Mouse (Mus musculus) left cerebral cortex, postnatal 25 days (tissue): ENCODE measurements at regions not wholly inside any gene's neighbourhood (a gene's known extent, or its start where the extent isn't known, plus 50 kb on each side); places are given as distances from the start of the nearest gene placed in this dataset.

Source experiments
- DNase-seq, 2 experiments: peaks; one replicate each; pipeline ENCODE4 v3.0.0; 2022; ENCODE audit warnings: low spot score in 2 of 2, mixed read lengths in 1 of 2
- intact Hi-C: fragments of 180-260 bp; cut with DNase I; formaldehyde crosslinking; loops from one replicate; pipeline ENCODE4 v1.15.1; 2025

GRCm38 (mm10) chr1:149760440-149760839 is 200.7 kb downstream of the Pla2g4a start:
- DNase-seq = no peak
- intact Hi-C loops = loop anchor here (10.0 kb wide), 1 partner anchor 426 kb away; no protein-coding TSS in a partner anchor

DNA sequence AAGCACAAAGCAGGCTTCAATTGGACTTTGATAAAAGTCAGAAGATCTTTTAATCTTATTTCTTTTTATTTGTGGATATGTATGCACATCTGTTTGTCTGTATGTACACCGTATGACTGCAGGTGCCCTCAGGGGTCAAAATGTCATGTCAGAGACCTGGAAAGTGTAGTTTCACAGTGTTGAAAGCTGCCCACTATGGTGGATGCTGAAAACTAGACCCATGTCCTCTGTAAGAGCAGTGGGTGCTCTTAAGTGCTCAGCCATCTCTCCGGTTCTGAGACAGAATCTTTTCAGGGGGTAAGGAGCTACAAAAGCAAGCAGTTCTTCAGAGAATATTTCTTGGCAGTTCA is 202.3 kb downstream of the Pla2g4a start:
- intact Hi-C loops = loop anchor here (5.0 to 10.0 kb wide), 2 partner anchors 201 to 764 kb away; no protein-coding TSS in a partner anchor
- no peak for DNase-seq

DNA sequence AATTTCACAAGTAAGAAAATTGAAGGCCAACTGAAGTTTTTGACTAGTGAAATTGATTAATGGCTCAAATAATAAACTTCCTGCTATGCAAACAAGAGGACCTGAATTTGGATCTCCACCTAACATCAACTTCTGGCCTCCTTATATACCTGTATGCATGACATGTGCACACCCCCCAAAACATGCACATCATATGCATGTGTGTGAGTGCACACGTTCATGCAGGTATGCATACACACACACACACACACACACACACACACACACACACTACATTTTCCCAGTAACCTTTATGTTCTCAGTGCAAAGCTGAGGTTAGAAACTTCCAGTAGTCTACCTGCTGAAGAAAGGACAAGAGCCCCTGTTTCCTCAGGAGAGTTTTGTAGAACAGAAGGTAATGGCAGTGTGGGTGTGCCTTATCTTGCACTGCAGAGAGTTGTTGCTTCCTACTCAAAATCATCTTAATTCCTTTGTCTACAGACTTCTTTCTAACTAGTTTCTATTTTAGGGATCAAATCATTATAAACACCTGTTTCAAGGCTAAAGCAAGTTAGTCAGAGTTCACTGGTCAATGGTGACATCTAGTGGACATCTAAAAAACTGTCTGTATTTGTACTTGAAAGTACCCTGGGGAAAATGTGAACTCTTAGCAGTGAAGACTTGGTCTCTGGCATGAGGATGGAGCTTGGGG is 202.9 kb downstream of the Pla2g4a start:
- intact Hi-C loops = loop anchor here (5.0 to 10.0 kb wide), 2 partner anchors 201 to 763 kb away; no protein-coding TSS in a partner anchor
- peak; percentile 17 to 74 for DNase-seq

- intact Hi-C loops = loop anchor here (10.0 kb wide), 1 partner anchor 759 kb away; no protein-coding TSS in a partner anchor
- no peak for DNase-seq
Observed at GRCm38 (mm10) chr1:149753269-149754060, 207.6 kb downstream of the Pla2g4a start.

GRCm38 (mm10) chr1:149749405-149749804 is 211.7 kb downstream of the Pla2g4a start:
- intact Hi-C loops = no loop called here
- no peak for DNase-seq

DNA sequence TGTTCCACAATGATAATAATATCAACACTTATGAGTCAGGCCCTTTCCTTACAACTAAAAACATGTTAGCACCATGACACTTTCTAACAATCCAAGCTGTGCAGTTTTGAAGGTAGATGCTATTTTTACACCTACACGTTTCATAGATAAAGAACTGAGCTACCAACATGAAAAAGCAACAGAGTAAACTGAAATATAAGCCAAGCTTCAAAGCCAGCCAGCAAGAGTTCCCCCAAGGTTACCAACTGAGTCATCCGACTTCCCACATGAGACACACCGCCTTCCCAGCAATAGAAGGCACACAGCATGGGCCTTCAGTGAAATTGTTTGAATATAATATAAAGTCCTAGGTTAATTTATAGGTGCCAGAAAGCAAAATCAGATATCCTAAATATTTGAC is 222.1 kb downstream of the Pla2g4a start:
- peak in 1 of 2 experiments; percentile 54 for DNase-seq
- intact Hi-C loops = no loop called here

DNA sequence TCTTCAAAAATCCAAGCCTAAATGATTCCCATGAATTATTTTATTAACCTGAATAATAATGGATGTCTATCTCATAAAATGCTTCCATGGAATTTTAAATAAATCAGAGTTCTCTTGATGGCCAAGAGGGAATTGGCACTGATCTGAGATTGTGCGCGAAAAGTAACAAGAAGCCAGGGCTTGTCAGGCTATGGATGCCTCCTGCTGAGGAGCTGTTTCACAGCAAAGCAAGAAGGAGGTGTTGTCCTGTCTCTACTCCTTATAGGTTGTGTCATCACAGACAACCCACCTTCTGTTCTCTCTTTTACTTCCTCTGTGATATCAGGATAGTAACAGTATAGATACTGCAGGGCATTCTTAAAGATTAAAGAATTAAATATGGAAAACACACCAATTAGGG is 226.8 kb downstream of the Pla2g4a start:
- no peak for DNase-seq
- intact Hi-C loops = no loop called here

DNA sequence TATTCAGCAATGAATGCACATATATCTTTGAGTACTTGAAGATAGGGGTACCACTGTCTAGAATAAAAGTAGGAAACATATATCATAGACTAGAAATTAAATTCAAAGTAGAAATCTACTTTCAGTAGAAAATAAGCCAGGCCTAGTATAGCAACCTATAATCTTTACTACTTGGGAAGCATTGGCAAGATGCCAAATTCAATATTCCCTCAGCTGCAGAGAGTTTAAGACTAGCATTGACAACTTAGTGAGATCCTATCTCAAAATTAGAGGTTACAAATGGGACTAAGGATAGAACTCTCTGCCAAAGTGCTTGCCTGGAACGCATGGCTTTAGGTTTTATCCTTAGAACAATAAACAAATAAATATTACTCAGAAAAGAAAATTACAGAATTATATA is 245.9 kb downstream of the Pla2g4a start:
- intact Hi-C loops = no loop called here

DNA sequence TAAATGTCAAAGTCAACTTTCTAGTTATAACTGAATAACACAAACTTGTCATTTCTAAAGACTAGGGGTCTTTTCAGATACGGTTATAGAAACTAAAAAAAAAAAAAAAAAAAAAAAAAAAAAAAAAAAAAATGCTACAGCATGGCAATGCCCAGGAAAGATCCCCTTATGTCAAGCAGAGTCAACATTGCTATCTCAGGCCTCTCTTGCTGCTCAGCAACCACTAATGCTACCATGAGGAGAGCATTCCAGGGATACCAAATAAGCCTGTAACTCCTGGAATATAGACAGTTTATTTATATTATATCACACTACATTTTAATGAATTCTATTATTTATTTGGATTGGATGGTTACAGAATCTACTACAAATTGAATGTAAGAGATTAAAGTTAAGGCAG is 248.8 kb downstream of the Pla2g4a start:
- intact Hi-C loops = no loop called here

More for the DNA sequence above, 245.9 kb downstream of the Pla2g4a start:
- no peak for DNase-seq

GRCm38 (mm10) chr1:149705223-149705622 is 255.9 kb downstream of the Pla2g4a start:
- intact Hi-C loops = no loop called here
- no peak for DNase-seq

More for the DNA sequence above, 248.8 kb downstream of the Pla2g4a start:
- DNase-seq = no peak

GRCm38 (mm10) chr1:149699411-149699810 is 261.7 kb downstream of the Pla2g4a start:
- intact Hi-C loops = no loop called here

DNA sequence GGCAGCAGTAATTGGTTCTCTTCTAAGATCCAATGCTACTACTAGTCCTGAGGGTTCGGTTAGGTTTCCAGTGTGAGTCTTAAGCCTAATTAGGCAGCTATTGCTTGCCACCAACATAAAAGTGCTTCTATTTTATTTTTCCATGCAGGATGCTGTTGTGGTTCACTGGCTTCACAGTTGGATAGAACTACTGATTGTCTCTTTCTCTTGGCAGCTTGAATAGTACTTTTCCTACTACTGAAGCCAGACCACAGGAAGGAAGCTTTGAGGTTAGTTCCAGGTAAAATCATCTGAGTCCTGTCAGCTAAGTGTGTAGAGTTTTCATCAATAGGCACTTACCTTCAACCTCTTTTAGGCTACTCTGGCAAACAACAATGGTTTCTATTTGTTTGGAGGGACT is 286.9 kb downstream of the Pla2g4a start:
- intact Hi-C loops = no loop called here
- DNase-seq = no peak

More at GRCm38 (mm10) chr1:149699411-149699810, 261.7 kb downstream of the Pla2g4a start:
- no peak for DNase-seq

DNA sequence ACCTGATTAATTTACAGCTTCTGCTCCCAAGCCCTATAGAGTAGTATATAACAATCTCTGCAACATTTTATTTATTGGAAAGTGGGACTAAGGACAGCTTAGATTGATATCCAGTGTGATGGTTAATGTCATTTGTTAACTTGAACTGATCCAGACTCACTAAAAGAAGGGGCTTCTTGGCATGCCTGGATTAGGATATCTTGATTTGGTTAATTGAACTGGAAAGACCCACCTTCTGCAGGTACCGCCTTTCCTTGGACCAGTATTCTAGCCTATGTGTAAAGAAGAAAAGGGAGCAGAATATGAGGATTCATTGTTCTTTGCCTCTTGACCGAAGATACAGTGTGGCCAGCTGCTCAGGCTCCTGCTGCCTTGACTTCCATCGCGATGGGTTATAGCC is 288.5 kb downstream of the Pla2g4a start:
- intact Hi-C loops = no loop called here
- DNase-seq = no peak

- intact Hi-C loops = no loop called here
- DNase-seq = no peak
Observed at GRCm38 (mm10) chr1:149672117-149672516, 289.0 kb downstream of the Pla2g4a start.

GRCm38 (mm10) chr1:149671091-149671490 is 290.0 kb downstream of the Pla2g4a start:
- DNase-seq = no peak
- intact Hi-C loops = no loop called here
